Mouse (Mus musculus) spleen, adult 18-20 months (tissue): ENCODE data around the gene Snrnp70.
A peak's percentile ranks its signal among the peaks of the same experiment; 100 is the strongest.
"Not testable (repeated sequence)": the region's sequence is repeated elsewhere in the genome, so short reads cannot be mapped to it uniquely, and the experiment has no call there.

Experiments used
- DNase-seq, 2 experiments: peaks; one replicate each; pipeline ENCODE4 v3.0.0; 2022; ENCODE audit warnings: mixed read lengths in 2 of 2

Snrnp70 gene

DNA sequence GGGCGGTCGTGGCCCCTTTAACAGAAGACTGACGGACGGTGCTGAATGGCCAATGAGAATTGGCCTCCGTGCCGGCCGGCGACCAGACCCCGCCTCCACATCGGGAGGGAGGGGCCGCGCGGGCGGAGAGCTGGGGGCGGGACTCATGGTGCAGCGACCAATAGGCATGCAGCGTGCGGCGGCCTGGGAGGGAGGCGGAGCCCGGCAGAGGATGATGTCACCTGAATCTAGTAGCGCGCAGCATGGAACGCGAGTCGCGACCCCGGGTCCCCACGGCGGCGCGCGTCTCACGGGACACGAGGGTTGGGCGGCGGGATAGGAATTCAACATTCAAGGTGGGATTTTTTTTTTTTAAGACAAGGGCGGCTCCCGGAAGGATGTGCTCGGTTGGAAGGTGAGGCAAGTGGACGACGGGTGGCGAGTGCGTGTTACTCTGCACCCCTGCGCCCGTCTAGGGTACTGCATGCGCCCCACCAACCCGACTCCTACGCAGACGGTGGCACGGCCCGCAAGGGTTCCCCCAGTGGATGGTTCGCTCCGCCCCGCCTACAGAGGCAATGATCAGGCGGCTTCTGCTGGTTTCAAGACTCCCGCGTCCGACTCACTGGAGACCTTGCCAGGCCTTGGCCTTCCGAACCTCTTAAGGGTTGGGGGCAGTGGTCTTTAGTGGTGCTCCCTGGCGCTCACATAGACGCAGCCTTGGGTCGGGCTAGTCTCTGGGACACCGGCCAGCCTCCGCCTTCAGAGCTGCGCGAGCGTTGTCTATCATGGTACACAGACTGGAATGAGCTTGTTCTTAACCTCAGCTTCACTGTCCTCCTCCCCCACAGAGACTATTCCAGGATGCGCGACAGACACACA lies 28.3 kb downstream of the Snrnp70 start:
- peak; percentile 96 to 98 for DNase-seq

GRCm38 (mm10) chr7:45366652-45367019 lies 28.9 kb downstream of the Snrnp70 start, which contains the start of gene Ppfia3:
Gene Ppfia3, minus strand, starts transcription at chr7:45367019.
- DNase-seq, result no peak

DNA sequence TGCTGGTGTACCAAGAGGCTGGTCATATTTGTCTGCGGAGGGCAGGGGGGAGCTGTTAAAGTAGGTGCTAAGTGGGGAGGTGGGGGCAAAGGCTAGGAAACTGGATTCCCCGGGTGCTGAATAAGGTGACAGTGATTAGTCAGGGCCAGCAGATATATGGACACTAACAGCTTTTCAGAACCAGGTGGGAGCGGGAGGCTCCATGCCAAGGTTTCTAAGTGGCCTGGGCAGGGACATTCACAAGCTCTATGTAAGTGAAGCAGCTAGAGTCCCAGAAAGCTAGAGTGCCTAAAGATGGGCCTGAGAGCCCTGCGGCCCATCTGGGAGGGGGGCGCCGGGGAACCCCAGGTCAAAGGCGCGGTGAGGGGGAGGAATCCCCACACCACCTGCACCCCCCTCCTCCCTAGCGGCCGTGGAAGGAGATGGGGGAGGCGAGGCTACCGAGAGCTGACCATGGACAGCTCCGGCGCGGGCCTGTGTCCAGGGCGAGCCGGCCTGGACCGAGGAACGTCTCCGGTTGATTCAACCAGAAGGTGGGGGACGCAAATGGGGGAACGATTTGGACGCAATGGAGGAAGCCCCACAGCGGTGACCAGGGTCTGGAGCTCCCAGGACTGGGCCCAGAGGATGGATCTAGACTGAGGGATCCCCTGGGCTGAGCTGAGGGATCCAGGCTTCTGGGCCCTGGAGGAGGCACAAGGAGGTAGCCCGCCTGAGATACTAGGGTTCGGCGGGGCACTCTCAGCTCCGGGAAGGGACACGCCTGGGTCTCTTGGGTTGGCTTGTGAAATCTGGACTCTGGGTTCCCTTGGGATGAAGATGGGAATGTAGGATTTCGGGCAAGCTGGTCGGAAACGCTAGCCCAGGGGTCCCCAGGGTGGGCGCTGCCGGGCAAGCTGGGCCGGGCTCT lies 29.5 kb downstream of the Snrnp70 start:
- no peak for DNase-seq

DNA sequence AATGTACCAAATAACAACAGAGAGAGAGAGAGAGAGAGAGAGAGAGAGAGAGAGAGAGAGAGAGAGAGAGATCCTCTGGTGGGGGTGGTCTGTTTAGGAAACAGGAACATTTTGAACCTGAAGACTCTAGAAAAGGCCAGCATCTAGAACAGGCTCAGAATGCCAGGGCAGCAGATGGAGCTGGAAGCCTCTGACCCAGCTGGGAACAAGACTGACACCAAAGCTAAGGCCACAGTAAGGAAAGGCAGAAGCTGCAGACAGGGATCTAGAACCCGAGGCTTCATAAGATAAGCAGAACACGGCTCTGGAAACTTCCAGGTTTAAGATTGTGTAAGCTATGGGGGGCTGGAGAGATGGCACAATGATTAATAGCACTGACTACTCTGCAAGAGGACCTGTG lies 31.6 kb downstream of the Snrnp70 start:
- no peak for DNase-seq

DNA sequence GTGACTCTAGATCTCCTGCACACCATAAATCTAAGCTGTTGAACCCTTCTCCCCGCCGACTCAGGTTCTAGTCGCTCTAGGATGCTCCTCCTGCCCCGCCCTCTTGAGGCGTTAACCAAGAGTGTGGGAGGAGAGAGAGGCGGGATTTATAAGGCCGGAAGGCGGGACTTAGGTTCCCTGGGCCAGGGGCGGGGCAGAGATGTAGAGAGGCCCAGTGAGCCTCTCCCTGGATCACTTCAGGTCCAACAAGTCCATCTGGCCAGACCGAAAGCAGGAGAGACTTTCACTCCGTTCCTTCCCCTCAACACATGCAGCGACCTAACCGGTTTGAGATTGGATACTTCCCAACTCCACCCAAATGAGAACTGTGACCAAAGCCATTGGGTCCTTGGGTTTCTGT lies 32.7 kb downstream of the Snrnp70 start:
- peak in 1 of 2 experiments; percentile 53 for DNase-seq

DNA sequence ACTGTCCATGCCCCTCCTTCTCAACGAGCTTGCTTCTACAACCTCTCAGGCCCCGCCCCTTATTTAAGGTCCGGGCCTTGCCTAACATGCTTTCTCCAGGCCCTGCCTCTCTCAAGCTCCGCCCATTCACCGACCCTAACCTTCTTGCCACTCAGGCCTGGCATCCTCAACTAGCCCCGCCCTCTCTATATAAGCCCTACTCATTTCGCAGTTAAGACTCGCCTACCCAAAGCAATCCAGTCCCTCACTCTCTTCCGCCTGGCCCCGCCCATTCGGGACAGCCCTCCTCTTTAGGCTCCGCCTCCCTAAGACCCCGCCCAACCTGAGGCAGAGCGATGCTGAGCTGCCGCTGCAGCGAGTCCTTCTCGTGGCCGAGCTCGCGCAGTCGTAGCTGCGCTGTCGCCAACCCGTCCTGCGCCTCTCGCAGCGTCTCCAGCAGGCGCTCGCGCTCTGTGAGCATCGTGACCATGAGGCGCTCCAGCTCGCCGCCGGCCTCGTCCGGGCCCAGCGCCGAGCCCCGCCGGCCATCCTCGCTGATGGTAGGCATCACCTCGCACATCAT lies 34.2 kb downstream of the Snrnp70 start:
- peak; percentile 81 to 83 for DNase-seq

DNA sequence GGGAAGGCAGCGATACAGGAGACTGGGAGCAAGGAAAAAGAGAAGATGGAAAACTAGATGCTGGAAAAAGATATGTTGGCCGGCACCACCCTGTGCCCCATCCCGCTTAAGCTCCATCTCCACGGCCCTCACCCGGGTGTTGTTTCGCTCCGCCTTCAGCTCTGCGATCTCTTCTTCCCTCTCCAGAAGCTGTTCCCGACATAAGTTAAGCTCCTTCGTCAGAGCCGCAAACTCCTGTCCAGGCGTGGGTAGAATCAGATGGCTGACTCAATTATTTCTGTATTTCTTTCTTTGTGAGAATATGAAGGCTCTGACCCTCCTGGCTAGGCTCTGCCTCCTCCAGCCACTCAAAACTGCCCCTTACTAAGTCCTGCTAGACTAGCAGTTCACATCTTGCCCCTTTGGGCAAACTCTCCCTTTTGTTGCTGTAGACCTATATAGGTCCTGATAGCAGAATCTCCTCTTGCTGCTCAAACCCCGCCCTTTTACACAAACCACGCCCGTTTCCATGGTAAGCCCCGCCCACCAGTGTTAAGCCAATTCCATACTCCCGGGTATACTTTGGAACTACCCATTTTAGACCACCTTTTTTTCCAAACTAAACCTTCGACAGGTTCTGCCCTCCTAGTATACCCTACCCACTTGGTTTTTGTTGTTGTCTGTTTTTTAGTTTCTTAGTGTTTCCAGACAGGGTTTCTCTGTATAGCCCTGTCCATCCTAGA lies 35.0 kb downstream of the Snrnp70 start:
- no peak for DNase-seq

DNA sequence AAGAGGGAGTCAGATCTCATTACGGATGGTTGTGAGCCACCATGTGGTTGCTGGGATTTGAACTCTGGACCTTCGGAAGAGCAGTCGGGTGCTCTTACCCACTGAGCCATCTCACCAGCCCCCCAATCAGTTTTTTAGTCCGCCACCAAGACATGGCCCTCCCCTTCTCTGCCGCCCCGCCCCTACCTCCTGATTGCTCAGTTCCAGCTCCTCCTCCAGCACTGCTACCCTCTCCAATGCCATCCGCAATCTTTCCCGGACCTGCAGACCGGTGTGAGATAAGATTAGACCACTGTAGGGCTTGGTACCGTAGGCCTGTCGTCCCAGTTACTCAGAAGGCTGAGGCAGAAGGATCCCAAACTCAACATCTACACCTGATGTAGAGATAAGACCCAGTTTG lies 36.5 kb downstream of the Snrnp70 start:
- not testable (repeated sequence) for DNase-seq

- DNase-seq, result no peak
These were observed 39.5 kb downstream of the Snrnp70 start for GRCm38 (mm10) chr7:45356087-45356486.

GRCm38 (mm10) chr7:45355318-45356020 lies 40.1 kb downstream of the Snrnp70 start:
- DNase-seq, result no peak

DNA sequence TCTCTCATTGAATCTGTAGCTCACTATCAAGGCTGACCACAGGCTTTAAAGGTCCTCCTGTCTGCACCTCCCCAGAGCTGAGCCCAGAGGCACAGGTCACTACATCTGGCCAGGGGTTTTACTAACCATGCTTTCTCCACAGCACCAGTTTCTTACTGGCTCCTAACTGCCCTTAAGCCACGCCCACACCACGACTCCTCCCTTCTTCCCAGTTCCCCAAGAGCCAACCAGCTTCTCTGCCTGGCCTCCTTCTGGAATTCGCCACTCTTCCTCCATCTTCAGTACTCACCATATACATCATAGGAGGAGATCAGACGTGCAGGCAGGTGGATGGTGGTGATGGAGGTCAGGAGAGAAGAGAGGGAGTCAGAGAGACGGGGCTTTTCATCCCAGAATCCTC lies 42.5 kb downstream of the Snrnp70 start:
- no peak for DNase-seq

GRCm38 (mm10) chr7:45346905-45347304 lies 48.6 kb downstream of the Snrnp70 start:
- DNase-seq, result no peak

- no peak for DNase-seq
These were observed 52.0 kb downstream of the Snrnp70 start for GRCm38 (mm10) chr7:45343543-45343942.

- DNase-seq, result no peak
These were observed 53.5 kb downstream of the Snrnp70 start for GRCm38 (mm10) chr7:45342081-45342480.

GRCm38 (mm10) chr7:45341303-45341702 lies 54.2 kb downstream of the Snrnp70 start:
- peak; percentile 47 to 70 for DNase-seq

- peak in 1 of 2 experiments; percentile 22 for DNase-seq
These were observed 54.9 kb downstream of the Snrnp70 start for GRCm38 (mm10) chr7:45340669-45341068.

DNA sequence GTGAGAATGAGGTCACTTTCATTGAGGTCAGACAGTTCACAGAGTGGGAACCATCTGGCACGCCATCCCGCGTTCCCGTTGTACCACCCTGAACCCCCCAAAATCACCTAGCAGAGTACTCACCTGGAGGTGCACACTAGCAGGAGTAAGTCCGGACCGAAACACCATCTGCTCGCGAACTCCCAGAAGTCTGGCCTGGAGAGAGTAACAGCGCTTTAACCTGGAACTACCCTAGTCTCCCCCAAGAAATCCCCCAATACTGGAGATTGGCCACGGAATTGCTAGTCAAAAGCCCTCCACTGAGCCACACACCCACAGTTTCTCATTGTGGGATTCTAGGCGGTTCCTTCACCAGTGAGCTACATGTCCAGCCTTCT lies 55.5 kb downstream of the Snrnp70 start:
- DNase-seq, result no peak

DNA sequence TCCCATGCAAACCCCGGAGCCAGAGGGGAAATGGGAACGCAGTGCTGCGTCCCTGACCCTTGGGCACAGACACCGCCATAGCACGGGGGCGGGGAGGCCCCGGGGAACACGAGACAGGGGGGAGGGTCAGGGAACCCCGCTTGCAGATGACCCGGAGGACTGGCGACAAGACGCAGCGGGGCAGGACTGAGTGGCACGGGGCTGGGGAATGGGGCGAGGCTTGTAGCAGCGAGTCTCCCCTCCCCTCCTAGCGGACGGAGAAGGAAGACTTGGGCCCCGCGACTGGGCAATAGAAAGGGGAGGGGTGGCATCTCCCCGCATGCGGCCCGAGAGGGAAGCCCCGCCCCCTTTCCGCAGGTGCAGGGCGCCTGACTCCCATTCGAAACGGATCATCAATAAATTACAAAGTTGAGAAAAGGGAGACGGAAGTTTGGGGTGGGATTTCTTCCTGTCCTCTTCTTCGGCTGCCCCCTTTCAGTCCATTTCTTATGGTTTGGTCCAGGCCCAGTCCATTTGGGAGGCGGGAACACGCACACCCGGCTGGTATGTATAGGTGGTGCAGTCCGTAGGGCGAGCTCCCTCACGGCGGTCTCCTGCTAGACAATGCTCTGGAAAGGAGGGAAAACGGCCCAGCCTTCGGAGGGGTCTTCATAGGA lies 56.0 kb downstream of the Snrnp70 start:
- DNase-seq, result peak; percentile 33 to 58

- no peak for DNase-seq
These were observed 57.2 kb downstream of the Snrnp70 start for GRCm38 (mm10) chr7:45338161-45338911.

GRCm38 (mm10) chr7:45337469-45337868 lies 58.1 kb downstream of the Snrnp70 start:
- DNase-seq, result no peak

DNA sequence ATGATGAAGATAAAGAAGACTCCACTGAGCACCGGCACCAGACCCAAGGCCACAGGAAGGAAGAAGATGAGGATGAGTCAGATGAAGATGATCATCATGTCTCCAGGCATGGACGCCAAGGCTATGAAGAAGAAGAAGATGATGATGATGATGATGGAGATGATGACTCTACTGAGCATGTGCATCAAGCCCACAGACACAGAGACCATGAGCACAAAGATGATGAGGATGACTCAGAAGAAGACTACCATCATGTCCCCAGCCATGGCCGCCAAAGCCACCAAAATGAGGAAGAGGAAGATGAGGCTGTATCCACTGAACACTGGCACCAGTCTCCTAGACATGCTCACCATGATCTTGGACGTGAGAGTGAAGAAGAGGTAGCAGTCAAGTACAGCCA lies 59.2 kb downstream of the Snrnp70 start:
- no peak for DNase-seq
